Mouse (Mus musculus) lung, postnatal 14 days (tissue): ENCODE measurements around the gene Gm8897.
"Not testable (repeated sequence)": the region's sequence is repeated elsewhere in the genome, so short reads cannot be mapped to it uniquely, and the experiment has no call there.

Experiments used
- DNase-seq: peaks from one replicate; pipeline ENCODE4 v3.0.0; 2021

Gene Gm8897

DNA sequence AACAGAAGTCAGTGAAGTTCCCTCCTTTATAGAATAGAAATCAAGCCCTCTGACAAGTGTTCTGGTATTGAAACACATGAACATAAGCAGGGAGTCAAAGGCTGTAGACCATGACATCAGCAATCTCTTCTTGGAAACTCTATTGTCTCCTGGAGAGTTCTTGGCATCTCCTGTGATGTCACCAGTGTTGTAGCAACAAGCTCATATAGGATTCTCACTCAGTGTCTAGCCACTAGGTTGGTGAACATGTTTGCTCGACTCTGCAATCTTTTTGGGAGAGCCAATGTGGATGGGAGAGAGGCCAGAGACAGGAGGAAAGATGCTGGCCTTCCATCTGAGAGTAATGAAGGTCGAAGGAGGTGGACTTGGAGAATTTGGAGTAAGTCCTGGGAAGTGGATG lies at the start of gene Gm8897:
Gm8897 (plus strand) TSS at position 301 of the 400 bp plus-strand sequence.
- DNase-seq, result not testable (repeated sequence)

GRCm38 (mm10) chr5:11416691-11417090 lies 473 bp downstream of the Gm8897 start:
- DNase-seq, result not testable (repeated sequence)
